Mouse (Mus musculus) C2C12 (cell line): ENCODE measurements around the gene Abhd17c.

Source experiments
- CEBPB ChIP-seq: IDR thresholded peaks from one replicate; pipeline ENCODE4 v1.6.1; 2011; ENCODE audit warnings: low read depth, mild to moderate bottlenecking, control low read depth, moderate library complexity
- CTCF ChIP-seq: IDR thresholded peaks from one replicate; pipeline ENCODE4 v1.5.1; 2011; ENCODE audit not compliant: control insufficient read depth, insufficient read depth, insufficient read length
- FOSL1 ChIP-seq: IDR thresholded peaks from one replicate; pipeline ENCODE4 v1.8.0; 2011; ENCODE audit warnings: mild to moderate bottlenecking, low read length; ENCODE audit not compliant: poor library complexity, insufficient read depth, severe bottlenecking
- MAX ChIP-seq: IDR thresholded peaks from one replicate; pipeline ENCODE4 v1.6.1; 2011; ENCODE audit warnings: mild to moderate bottlenecking, control low read depth
- MYOD1 ChIP-seq: IDR thresholded peaks from one replicate; pipeline ENCODE4 v1.6.1; 2011; ENCODE audit warnings: low read depth; ENCODE audit not compliant: control insufficient read depth, insufficient read length
- USF1 ChIP-seq: IDR thresholded peaks from one replicate; pipeline ENCODE4 v1.6.1; 2011; ENCODE audit warnings: low read depth, mild to moderate bottlenecking, control low read depth, moderate library complexity

DNA sequence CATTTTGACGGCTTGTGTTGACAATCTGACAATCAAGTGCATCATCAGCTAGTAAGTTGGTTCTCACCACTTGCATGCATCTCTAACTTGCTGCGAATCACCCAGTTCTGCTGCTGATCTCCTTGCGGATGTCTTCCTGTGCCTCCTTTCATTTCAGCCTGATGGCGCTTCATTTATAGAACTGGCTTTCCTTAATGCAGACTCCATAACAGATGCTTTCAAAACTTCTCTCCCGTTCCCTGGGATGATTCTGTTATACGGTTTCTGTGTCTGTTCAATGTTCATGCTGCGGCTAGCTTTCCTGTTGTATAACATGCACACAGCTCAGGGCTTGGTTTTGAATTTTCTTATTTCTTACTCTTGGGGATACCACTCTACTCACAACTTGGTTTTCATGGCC is 91.9 kb downstream of the Abhd17c start:
- TF ChIP-seq CTCF (no peak), USF1 (no peak), FOSL1 (no peak), MAX (no peak), MYOD1 (no peak), CEBPB (no peak)
